ENCODE assay signal across 1 mouse cellular context in the genomic region with DNA sequence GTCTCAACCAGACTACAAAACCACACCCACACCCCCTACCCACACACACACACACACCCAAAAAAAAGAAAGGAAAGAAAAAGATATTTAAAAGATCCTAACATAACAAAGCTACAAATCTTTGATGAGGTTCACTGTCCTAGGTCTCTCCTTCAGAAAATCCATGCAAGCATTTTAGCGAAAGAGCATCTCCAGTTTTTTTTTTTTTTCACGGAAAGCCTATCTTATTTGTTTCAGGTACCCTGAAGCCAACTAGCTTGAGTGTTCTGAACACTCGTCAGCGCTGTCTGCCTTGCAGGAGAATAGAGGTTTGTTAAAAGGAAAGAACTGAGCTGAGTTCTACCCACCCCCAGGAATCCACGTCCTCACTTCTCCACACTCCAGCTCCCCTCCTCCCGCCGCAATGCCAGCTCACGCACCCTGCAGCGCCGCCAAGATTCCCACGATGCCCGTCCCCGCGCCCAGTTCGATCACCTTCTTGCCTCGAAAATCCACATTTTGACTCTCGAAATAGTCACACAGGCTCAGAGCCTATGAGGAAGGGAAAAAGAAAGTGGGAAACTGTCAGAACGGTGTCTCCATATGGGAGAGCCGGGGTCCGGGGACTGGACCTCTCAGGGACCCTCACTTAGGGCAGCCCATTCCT.
A peak's percentile ranks its signal among the peaks of the same experiment; 100 is the strongest.
TF ChIP-seq lines count a peak whose summit lies in the region.

No protein-coding gene starts in this region.

TF ChIP-seq in CH12.LX, 34 proteins besides CTCF, POLR2A, EP300 and RAD21:
- TF ChIP-seq ZMIZ1 (IDR thresholded peaks at IDR 0.05; ENCODE audit: low read depth, low read length) (no peak), ZNF384 (IDR thresholded peaks at IDR 0.05; ENCODE audit: low read depth, low read length) (peak; percentile 49)
